Mouse (Mus musculus) C2C12 (cell line): ENCODE data around the gene Cavin2.

Experiments used
- CEBPB ChIP-seq: IDR thresholded peaks from one replicate; pipeline ENCODE4 v1.6.1; 2011; ENCODE audit warnings: low read depth, mild to moderate bottlenecking, control low read depth, moderate library complexity
- CTCF ChIP-seq: IDR thresholded peaks from one replicate; pipeline ENCODE4 v1.5.1; 2011; ENCODE audit not compliant: control insufficient read depth, insufficient read depth, insufficient read length
- MAX ChIP-seq: IDR thresholded peaks from one replicate; pipeline ENCODE4 v1.6.1; 2011; ENCODE audit warnings: mild to moderate bottlenecking, control low read depth
- MYOD1 ChIP-seq: IDR thresholded peaks from one replicate; pipeline ENCODE4 v1.6.1; 2011; ENCODE audit warnings: low read depth; ENCODE audit not compliant: control insufficient read depth, insufficient read length
- MYOG ChIP-seq: IDR thresholded peaks from one replicate; pipeline ENCODE4 v1.6.1; 2011; ENCODE audit not compliant: control insufficient read depth, insufficient read length; ENCODE audit errors: extremely low read depth
- USF1 ChIP-seq: IDR thresholded peaks from one replicate; pipeline ENCODE4 v1.6.1; 2011; ENCODE audit warnings: low read depth, mild to moderate bottlenecking, control low read depth, moderate library complexity

DNA sequence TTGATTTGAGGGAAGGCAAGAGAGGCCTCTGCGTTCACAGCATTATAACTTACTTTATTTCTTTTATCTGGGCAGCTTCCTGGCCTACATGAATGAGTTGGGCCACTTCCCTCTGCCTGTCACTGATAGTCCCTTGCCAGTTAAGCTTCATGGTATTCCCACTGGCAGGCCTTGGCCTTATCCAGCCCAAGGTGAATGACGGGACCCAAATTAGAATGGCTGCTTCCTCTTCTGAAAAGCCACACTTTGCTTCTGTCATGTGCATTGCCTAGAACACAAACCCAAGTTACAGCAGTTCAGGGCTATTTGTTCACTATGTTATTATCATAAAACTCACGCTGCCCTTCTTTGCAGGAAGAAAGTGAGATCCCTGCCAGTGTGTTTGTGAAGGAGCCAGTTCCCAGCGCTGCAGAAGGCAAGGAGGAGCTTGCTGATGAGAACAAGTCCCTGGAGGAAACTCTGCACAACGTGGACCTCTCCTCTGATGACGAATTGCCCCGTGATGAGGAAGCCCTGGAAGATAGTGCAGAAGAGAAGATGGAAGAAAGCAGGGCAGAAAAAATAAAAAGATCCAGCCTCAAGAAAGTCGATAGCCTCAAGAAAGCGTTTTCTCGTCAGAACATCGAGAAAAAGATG is 11.5 kb downstream of the Cavin2 start:
- TF ChIP-seq MYOG (no peak), CTCF (no peak), MAX (no peak), CEBPB (no peak), MYOD1 (no peak), USF1 (no peak)
